Mouse (Mus musculus) layer of hippocampus, postnatal 36 days (tissue): ENCODE measurements at regions not wholly inside any gene's neighbourhood (a gene's known extent, or its start where the extent isn't known, plus 50 kb on each side); places are given as distances from the start of the nearest gene placed in this dataset.
A peak's percentile ranks its signal among the peaks of the same experiment; 100 is the strongest.
"Not testable (repeated sequence)": the region's sequence is repeated elsewhere in the genome, so short reads cannot be mapped to it uniquely, and the experiment has no call there.

Experiments
- DNase-seq, 2 experiments: peaks; one replicate each; pipeline ENCODE4 v3.0.0; 2022

DNA sequence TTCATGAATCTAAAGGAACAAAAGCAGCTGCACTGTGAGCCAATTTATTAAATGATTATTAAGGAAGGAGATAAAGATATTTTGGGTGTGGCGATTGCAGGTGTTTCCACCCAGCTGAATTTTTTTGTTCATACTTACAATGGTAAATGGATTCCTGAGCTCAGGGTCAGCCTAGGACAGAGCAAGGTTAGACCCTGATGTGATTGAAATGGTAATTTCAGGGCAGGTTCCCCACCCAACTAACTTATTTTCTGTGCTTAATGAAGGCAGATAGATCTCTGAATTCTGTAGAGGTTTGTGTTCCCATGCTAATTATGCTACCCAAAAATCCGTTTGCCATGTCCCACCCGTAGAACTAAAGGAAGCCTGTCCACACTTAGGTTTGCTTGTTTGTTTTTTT is 258.8 kb upstream of the St6gal2 start:
- DNase-seq, result no peak

DNA sequence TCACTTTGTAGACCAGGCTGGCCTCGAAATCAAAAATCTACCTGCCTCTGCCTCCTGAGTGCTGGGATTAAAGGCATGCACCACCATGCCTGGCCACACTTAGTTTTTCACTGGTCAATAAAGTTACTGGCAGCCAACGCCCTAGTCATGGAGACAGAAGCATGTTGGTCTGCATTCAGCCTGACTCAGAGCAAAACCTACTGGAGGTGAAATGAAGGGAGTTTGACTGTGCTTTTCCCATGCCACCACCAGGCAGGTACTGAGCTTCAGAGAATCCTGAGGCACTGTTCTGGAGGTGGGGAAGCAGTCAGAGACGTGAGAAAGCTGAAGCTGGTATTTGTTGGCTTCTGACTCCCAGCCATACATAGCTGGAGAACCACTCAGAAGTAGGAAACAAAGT is 258.4 kb upstream of the St6gal2 start:
- DNase-seq, result no peak

DNA sequence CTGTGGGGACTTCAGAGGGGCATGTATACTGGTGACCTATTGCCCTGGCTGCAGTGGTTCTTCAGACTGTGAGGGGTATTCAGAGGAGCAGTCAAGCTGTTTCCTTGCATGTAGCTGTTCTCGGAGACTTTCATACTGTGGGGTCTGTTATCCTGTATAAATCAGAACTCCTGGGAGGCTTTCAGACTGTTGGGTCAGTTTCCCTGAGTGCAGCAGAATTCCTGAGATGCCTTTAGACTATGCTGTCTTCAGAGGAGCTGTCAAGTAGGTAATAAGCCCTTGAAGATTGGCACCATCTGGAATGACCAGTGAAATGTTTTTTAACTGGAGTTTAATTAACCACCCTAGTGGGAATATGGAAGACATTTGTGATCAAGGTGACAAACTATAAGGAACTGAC is 238.6 kb upstream of the St6gal2 start:
- DNase-seq, result no peak

DNA sequence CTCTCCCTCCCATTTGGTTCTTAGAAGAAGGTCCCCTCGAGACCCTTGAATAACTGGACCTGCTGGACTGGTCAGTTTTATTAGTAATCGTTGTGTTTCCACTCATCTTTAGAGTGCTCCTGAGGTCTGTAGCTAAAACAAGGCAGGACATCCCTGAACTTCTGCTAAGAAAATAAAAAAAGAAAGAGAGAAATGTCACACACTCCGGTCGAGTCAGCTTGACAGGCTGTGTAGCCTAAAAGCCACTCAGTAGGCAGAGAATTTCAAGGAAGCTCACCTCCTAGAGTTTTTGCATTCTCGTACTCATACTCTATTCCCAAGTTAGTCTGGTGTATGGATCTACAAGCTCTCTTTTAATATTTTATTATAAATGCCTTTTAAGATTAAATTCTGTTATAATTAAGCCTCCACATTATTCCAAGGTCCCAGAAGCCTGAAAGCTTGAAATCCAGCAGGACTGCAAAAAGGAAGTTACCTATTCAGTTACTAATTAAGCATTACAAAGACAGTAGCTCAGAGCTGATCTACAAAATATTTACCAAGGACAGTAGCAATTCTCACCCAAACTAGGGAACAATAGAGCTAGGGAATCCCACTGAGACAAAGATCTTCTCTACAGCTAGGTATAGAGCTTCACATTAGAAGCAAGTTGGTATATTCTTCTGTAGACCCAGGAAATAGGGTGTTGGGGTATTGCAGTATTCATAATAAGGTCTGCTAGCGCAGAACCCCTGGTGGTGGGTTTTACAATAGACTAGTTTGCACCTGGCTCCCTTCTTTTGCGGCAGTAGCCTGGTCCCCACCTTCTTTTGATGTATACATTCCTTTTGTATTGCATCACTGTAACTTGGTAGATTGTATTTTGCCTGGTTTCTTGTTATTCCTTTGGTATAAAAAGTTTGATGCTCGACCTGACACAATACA is 226.7 kb upstream of the St6gal2 start:
- DNase-seq, result not testable (repeated sequence)

DNA sequence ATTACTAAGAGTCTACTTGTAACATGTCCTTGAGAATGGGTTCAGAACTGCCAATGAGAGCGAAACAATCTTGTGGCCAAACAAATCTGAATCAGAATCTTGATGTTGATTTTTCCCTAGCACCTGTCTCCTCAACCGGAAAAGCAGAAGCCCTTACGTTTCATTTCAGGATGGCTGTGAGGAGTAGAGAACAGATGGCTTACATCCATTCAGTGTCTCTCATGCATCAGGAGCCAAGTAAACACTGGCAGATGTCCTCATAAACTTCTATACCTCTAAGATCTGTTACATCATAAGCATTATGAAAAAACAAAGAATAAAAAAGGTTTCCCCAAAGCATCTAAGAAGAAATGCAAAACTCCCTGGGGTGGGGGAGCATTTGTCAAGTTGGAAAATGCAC is 221.1 kb upstream of the St6gal2 start:
- no peak for DNase-seq

DNA sequence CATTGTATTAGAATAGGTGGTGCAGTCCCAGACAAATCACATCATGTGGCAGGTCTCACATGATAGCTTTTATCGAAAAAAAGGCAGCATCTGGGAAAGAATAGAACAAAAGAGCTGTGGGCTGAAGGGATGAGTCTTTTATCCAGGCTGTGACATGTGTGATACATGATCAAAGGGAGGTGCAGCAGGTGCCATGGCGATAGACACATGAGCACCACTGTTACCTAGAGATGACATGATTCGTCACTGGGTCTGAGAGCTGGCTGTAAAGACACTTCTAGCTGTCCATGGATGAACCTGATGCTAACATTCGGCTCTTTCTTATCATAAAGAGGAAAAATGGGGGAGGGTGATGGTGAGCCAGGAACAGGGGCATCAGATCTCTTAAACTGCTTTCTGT is 210.9 kb upstream of the St6gal2 start:
- DNase-seq, result no peak

DNA sequence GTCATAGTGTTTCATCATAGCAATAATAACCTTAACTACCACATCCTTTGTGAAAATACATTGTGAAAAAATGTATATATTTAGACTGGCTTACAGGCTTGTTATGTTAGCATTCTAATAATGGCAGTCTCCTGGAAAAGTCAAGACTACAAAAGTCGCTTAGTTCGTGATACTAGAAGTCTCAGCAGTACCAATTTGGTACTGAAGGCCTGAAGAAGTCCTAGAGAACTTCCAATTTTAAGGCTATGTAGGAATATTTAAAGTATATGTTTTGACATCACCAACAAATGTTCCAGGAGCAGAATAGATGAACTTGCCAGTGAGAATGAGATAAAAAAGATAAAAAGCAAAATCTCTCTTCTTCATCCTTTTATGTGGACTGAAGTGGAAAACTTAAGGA is 182.5 kb upstream of the St6gal2 start:
- DNase-seq, result no peak

DNA sequence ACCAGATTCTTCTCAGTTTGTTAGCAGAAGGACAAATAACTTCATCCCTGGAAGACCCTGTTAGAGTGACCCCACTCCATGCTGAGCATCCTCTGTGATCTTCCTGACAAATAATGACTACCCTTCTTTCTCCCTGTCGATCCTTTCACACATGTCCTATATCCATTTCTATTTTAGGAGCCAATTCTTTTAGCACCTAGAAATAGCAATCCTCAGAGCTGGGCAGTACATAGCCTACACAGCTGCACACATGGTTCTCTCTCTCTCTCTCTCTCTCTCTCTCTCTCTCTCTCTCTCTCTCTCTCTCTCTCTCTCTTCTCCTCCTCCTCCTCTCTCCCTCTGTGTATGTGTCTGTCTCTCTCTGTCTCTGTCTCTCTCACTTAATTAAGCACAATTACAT is 168.6 kb upstream of the St6gal2 start:
- no peak for DNase-seq

DNA sequence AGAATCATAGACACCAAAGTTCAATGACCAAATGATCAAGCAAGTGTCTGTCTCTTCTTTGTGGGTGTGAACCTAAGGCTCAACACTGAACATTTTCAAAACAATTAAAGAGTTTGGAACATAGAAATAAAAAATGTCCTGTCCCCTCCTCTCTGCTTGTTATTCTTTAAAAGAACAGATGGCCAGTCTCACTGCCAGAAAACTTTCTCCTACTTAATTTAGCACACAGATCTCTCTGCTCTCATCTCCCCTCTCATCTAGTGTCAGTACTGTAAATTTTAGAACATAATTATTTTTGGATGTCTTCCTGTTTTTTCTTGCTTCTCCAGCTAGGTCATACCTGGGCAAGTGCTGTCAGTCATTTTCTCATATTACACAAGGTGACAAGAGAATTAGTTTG is 163.9 kb upstream of the St6gal2 start:
- no peak for DNase-seq

DNA sequence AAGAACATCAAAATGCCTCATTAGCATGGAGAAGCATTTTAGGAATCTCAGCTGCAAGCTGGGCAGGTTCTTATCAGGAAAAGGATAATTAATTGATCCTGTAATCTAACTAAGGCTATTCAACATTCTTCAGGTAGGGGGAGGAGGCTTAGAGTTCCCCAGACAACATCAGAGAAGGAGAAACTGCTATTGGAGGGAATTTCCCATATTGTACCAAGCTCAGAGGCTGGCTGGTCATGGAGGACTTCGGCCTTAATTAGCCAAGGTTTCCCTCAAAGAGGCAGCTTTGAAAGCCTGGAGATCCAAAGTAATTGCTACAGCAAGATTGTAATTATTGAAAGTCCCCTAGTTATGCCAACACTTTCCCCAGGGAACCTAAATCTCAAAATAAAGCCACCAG is 156.6 kb upstream of the St6gal2 start:
- no peak for DNase-seq

DNA sequence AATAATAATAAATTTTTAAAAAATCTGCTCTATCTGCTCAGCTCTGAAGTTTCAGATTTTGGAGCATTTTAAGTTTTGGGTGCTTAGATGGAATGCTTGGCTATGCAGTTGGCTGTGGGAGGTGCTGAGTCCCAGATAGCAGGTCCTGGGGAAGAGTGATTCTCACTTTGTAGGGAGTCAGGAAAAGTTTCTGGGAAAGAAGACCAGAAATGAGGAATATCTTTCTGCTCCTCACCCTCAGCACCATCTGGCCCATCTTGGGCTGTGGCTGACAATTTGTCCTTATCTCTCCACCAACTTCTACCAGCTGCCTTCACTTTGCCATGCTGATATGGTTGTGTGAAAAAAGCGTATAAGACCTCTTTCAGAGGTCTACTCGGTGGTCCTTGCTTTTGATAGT is 152.5 kb upstream of the St6gal2 start:
- DNase-seq, result no peak

DNA sequence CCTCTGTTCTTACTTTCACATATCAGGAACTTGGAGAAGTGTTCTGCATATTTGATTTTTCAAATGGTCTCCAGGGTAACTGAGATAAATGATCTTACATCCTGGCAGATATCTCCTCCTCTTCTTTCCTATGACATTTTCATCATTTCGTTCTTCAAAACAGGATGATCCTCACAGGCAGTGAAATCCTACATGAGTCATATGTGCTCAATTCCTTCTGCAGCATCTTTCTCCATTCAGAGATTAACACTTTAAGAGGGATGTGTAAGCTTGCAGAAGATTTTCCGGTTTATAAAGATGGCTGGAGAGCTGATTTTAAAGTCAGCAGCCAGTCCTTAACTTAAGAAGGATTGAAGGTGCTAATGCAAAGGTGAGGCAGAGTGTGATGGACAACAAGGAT is 148.5 kb upstream of the St6gal2 start:
- no peak for DNase-seq

DNA sequence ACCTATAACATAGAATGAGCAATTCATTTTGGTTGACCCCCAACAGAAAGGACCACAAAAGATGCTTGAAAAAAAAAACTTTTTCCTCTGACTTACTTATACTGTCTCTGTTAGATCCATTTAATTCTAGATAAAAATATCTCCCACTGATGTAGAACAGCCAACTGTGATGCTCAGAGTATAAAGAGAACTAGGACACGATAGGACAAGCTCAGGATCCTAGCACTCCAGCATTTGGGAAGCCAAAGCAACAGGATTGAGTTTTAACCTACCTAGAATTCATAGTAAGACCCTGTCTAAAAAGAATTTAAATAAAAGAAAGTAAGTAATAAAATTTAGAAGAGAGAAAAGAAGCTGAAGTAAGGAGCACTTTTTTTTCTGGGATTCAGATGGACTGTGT is 146.3 kb upstream of the St6gal2 start:
- no peak for DNase-seq

DNA sequence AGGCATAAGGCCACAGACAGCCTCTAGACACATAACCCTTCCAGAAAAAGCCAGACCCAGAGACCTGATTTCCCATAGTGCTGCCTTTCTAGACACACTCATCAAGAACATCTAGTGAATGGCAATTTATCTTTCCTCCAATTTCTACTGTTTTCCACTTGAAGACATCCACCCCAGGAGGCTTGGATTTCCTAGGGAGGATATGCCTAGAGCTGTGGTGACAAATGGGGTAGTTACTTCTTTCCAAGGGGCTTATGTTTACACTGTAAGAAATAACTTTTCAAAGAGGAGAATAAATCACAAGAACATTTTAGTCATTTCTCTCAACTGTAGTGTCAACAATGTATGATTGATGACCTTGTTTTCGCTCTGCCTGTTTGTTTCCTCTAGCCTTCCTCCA is 124.2 kb upstream of the St6gal2 start:
- DNase-seq, result no peak

DNA sequence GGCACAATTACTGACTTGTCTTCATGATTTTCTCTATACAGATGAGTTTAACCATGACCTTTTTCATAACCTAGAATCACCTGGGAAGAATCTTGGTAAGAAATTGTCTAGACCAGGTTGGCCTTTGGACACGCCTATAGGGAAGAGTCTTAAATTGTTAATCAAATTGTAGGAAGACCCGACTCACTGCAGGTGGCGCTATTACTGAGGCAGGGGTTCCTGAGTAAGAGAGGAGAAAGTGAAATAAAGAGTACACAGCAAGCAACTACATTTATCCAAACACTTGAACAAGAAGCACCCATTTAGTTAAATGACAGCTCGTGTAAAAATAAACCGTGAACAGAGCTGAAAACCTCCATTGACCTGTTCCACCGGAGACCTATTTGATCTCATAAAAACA is 85.9 kb upstream of the St6gal2 start:
- no peak for DNase-seq

DNA sequence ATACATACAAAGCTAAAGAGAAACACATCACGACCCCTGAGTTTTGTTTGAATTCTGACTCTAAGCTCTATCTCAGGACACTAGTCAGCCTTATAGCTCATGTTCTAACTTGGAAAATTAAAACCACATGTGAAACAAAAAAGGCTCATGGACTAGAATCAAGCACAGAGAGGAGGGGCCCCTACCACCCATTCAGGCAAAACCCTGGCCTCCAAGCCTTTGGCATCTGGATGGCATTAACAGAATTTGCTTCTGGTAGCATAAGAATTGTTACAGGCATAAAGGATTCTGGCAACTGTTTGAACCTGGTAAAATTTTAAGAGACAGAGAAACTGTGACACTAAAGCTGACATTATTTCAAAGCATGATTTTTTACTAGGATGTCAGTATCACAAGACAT is 78.1 kb upstream of the St6gal2 start:
- DNase-seq, result no peak

DNA sequence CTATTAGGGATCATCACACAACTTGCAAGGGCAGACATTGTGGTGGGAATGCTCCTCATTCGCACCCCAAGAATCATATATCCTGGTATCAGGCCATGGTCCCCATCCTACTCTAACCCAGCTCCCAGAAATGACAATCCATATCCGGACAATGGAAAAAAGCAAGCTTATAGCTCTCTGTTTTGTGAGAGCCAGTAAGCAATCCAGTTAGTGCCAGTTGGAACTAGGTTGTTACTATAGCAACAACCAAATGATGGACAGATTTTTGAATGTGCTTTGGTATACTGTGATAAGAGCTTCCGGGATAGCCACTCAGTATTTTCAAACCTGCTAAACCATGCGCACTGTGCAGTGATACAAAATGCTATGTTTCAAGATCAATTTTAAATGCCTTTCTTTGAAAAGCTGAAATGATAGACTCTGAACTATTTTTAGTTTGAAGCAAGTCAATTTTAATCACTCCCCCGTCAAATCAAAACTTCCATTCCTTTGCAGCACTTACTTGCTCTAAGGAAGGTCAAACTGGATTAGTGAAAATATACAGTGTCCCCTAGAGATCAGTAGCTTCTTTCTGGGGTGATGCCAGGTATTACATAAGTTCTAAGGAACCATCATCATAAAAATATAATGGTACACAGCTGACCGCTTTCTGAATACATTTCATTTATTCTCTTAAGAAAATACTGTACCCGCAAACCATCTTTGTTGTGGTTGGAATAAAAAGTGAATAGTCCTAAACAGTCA is 77.5 kb upstream of the St6gal2 start:
- peak; percentile 3 to 7 for DNase-seq
